Mouse (Mus musculus) c-Kit-positive CD71-negative TER-119-negative erythroid progenitor cells, embryonic 14.5 days (primary cell): ENCODE measurements around the gene Arid5b.

Source experiments
- DNase-seq: peaks from one replicate; pipeline ENCODE4 v3.0.0-alpha.2; 2013; ENCODE audit warnings: low read depth

Gene Arid5b

GRCm38 (mm10) chr10:68192824-68193255 is 85.7 kb downstream of the Arid5b start:
- no peak for DNase-seq

- no peak for DNase-seq
Observed at GRCm38 (mm10) chr10:68191691-68192380, 86.7 kb downstream of the Arid5b start.

- no peak for DNase-seq
Observed at GRCm38 (mm10) chr10:68191146-68191545, 87.4 kb downstream of the Arid5b start.

GRCm38 (mm10) chr10:68189847-68190246 is 88.7 kb downstream of the Arid5b start:
- DNase-seq, result no peak

GRCm38 (mm10) chr10:68183096-68183495 is 95.4 kb downstream of the Arid5b start:
- DNase-seq, result no peak

- no peak for DNase-seq
Observed at GRCm38 (mm10) chr10:68182266-68182665, 96.3 kb downstream of the Arid5b start.

GRCm38 (mm10) chr10:68181156-68181555 is 97.4 kb downstream of the Arid5b start:
- DNase-seq, result no peak

- no peak for DNase-seq
Observed at GRCm38 (mm10) chr10:68180721-68181120, 97.8 kb downstream of the Arid5b start.

- DNase-seq, result no peak
Observed at GRCm38 (mm10) chr10:68180151-68180550, 98.4 kb downstream of the Arid5b start.

- DNase-seq, result no peak
Observed at GRCm38 (mm10) chr10:68179741-68180140, 98.8 kb downstream of the Arid5b start.

- no peak for DNase-seq
Observed at GRCm38 (mm10) chr10:68179339-68179738, 99.2 kb downstream of the Arid5b start.

GRCm38 (mm10) chr10:68177697-68178485 is 100.6 kb downstream of the Arid5b start:
- no peak for DNase-seq

- DNase-seq, result no peak
Observed at GRCm38 (mm10) chr10:68175811-68176210, 102.7 kb downstream of the Arid5b start.

- DNase-seq, result no peak
Observed at GRCm38 (mm10) chr10:68173634-68174033, 104.9 kb downstream of the Arid5b start.

- DNase-seq, result no peak
Observed at GRCm38 (mm10) chr10:68172906-68173305, 105.6 kb downstream of the Arid5b start.

GRCm38 (mm10) chr10:68171974-68172373 is 106.6 kb downstream of the Arid5b start:
- no peak for DNase-seq

- no peak for DNase-seq
Observed at GRCm38 (mm10) chr10:68168613-68169012, 109.9 kb downstream of the Arid5b start.

- no peak for DNase-seq
Observed at GRCm38 (mm10) chr10:68168141-68168540, 110.4 kb downstream of the Arid5b start.

- no peak for DNase-seq
Observed at GRCm38 (mm10) chr10:68167118-68167517, 111.4 kb downstream of the Arid5b start.

- DNase-seq, result no peak
Observed at GRCm38 (mm10) chr10:68166695-68167086, 111.8 kb downstream of the Arid5b start.

GRCm38 (mm10) chr10:68165709-68166694 is 112.5 kb downstream of the Arid5b start:
- DNase-seq, result no peak
